Mouse (Mus musculus) megakaryocyte-erythroid progenitor cell, adult 5-6 weeks (primary cell): Measurements from ENCODE around the gene Drd4. TPM values are rescaled to one million over a fixed set of nuclear protein-coding genes. Genes with fewer than 3 reads are reported as not detected.
"Not testable (repeated sequence)": the region's sequence is repeated elsewhere in the genome, so short reads cannot be mapped to it uniquely, and the experiment has no call there.

Experiments used
- ATAC-seq: replicated peaks from 2 replicates; pipeline ENCODE4 v1.8.0; 2016; ENCODE audit warnings: mild to moderate bottlenecking, inconsistent platforms; ENCODE audit not compliant: severe bottlenecking, poor library complexity, low FRiP score, low TSS enrichment
- total RNA-seq, 2 experiments: library from RNA; stranded (forward) in 1 of 2; stranded (reverse) in 1 of 2; fragments of 200-1000, 215-1000 nt in 1 of 2; fragments of >200 nt in 1 of 2; fragmentation: Nextera tagmentation in 1 of 2; gene quantifications; 2 replicates each; pipeline ENCODE4 v1.2.3; 2014 to 2017

The Drd4 gene
- total RNA-seq (2014; fragmentation: Nextera tagmentation) (not detected in 2 replicates), total RNA-seq (2017) (not detected in 2 replicates)

GRCm38 (mm10) chr7:141291921-141292582 is at the start of gene Drd4:
Gene Drd4 (plus strand): TSS chr7:141292006.
- ATAC-seq = no peak

- not testable (repeated sequence) for ATAC-seq
Measured at GRCm38 (mm10) chr7:141250486-141250885, 41.3 kb upstream of the Drd4 start.

GRCm38 (mm10) chr7:141256159-141256558 is 35.6 kb upstream of the Drd4 start:
- ATAC-seq = no peak

GRCm38 (mm10) chr7:141261480-141261879 is 30.3 kb upstream of the Drd4 start:
- ATAC-seq = no peak

- ATAC-seq = no peak
Measured at GRCm38 (mm10) chr7:141263640-141264039, 28.2 kb upstream of the Drd4 start.

- no peak for ATAC-seq
Measured at GRCm38 (mm10) chr7:141264041-141264700, 27.6 kb upstream of the Drd4 start.

GRCm38 (mm10) chr7:141264761-141265410 is 26.9 kb upstream of the Drd4 start:
- peak; percentile 73 for ATAC-seq

- peak; percentile 17; the same call in 1 of the 2 replicates for ATAC-seq
Measured at GRCm38 (mm10) chr7:141265411-141265738, 26.4 kb upstream of the Drd4 start.

- ATAC-seq = peak; percentile 77
Measured at GRCm38 (mm10) chr7:141265739-141266561, 25.9 kb upstream of the Drd4 start, which contains the start of gene Irf7. Gene Irf7 (minus strand): TSS chr7:141266481.

GRCm38 (mm10) chr7:141268466-141269272 is 23.1 kb upstream of the Drd4 start:
- no peak for ATAC-seq

GRCm38 (mm10) chr7:141269273-141269545 is 22.6 kb upstream of the Drd4 start:
- no peak for ATAC-seq

GRCm38 (mm10) chr7:141270631-141271030 is 21.2 kb upstream of the Drd4 start:
- no peak for ATAC-seq

GRCm38 (mm10) chr7:141275356-141275755 is 16.4 kb upstream of the Drd4 start:
- no peak for ATAC-seq

- ATAC-seq = no peak
Measured at GRCm38 (mm10) chr7:141276546-141276945, 15.3 kb upstream of the Drd4 start, which contains the start of gene Cdhr5. Gene Cdhr5 (minus strand): TSS chr7:141276786.

- ATAC-seq = no peak
Measured at GRCm38 (mm10) chr7:141277701-141278678, 13.8 kb upstream of the Drd4 start.

- ATAC-seq = peak; percentile 29
Measured at GRCm38 (mm10) chr7:141278766-141279590, 12.8 kb upstream of the Drd4 start, which contains the start of gene Sct. Gene Sct (minus strand): TSS chr7:141279133.

GRCm38 (mm10) chr7:141281442-141281841 is 10.4 kb upstream of the Drd4 start:
- no peak for ATAC-seq
